Mouse (Mus musculus) gastrocnemius, postnatal 14 days (tissue): ENCODE measurements at regions not wholly inside any gene's neighbourhood (a gene's known extent, or its start where the extent isn't known, plus 50 kb on each side); places are given as distances from the start of the nearest gene placed in this dataset.
"Not testable (repeated sequence)": the region's sequence is repeated elsewhere in the genome, so short reads cannot be mapped to it uniquely, and the experiment has no call there.

Source experiments
- DNase-seq: peaks from one replicate; pipeline ENCODE4 v3.0.0; 2021; ENCODE audit warnings: mixed read lengths
- intact Hi-C: fragments of 180-260 bp; cut with DNase I; formaldehyde crosslinking; loops from one replicate; pipeline ENCODE4 v1.15.1; 2025; ENCODE audit warnings: low total_unique reads

DNA sequence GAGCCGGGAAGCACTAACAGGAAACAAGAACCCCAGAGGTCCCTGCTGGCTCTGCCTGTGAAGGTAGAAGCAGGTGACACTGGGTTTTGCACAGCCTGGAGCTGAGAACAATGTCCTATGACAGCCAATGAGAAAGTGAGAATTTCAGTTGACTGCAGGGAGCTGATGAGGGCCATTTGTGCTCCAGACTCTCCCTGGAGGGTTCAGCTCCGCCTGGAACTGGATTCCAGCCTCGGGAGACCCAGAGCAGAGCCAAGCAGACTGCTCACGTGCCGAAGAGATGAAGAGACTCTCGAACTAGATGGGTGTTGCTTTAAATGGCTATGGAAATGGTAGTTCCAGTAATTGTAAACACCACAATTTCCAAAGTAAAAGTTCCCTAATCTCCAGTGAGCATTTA lies 93.5 kb downstream of the Cand1 start:
- intact Hi-C loops: no loop called here
- no peak for DNase-seq

DNA sequence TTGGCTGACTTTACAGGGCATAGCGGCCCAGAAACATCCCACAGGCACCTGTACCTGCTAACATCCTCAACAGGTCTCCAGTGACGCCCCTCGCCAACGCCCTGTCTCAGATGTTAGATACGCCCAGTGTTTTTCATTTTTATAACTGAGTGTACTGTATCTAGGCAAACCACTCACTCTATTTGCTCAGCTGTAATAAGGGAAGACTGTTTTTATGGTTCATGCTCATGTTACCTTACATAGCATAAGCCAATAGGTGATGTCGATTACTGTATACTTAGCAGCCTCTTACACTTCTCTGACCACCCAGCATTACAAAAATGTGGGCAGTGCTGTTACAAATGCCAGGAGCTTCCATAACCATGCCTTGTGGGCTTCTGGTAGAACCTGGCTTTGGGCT lies 97.0 kb downstream of the Cand1 start:
- DNase-seq: no peak
- intact Hi-C loops: no loop called here

DNA sequence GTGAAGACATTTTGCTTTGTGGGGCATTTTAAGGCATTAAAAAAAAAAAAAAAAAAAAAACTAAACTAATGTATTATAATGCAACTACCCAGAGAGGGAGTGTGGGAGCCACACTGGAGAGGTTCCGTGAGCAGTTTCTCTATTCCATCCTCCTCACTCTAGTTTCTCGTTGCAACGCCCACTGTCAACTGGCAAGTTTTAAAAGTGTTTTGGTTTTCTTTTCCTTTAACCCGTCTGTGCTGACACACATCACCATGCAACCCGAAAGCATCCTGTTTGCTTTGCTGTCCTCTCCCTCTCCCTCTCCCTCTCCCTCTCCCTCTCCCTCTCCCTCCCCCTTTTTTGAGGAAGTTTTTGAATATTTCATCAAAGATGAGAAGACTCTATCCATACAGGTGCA lies 97.5 kb downstream of the Cand1 start:
- DNase-seq: no peak
- intact Hi-C loops: no loop called here

DNA sequence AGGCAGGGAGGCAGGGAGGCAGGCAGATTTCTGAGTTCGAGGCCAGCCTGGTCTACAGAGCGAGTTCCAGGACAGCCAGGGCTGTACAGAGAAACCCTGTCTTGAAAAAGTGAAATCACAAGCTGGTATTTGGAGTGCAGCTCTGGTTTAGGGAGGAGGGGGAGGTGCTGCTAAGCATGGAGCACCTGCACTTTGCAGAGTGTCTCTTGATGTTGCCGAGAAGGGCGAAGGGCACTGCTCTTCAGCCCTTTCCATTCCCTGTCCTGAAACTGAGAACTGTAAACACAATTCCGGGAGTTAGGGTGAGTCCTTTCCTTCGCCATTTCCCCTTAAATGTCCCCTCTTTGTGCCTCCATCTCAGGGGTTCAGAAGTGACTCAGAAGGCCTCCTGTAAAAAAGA lies 101.6 kb downstream of the Cand1 start:
- no peak for DNase-seq
- intact Hi-C loops: no loop called here

GRCm38 (mm10) chr10:119135489-119135924 lies 104.3 kb downstream of the Cand1 start:
- no peak for DNase-seq
- intact Hi-C loops: no loop called here

DNA sequence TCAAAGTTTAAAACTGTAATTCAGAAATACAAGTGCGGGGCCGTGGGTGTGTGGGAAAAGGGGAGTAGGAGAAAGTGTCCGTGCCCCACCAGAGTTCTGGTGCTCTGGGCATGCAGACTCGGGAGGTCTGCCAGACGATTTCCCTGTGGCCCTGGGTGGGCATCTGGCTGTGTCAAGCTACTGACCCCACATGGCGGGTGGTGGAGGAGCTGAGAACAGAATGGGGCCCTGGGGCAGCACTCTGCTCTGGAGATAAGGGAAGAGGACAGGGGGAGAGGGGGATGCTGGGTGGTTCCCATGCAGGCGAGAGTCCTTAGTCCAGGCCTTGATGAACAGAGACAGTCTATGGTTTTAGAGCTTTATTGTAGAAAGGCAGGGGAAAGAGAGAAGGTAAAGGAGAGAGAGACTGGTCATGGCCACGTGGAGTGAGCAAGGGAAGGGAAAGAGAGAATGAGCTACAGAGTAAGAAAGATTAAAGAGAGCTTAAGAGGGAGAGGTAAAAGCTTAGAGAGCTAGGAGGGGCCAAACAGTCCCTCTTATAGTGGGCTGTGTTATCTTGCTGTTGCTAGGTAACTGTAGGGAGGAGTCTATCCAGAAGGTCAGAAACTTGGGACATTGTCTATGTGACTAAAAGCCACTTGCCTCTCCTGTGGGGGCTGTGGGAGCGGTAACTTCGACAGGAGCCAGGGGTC lies 104.9 kb downstream of the Cand1 start:
- DNase-seq: no peak
- intact Hi-C loops: no loop called here

DNA sequence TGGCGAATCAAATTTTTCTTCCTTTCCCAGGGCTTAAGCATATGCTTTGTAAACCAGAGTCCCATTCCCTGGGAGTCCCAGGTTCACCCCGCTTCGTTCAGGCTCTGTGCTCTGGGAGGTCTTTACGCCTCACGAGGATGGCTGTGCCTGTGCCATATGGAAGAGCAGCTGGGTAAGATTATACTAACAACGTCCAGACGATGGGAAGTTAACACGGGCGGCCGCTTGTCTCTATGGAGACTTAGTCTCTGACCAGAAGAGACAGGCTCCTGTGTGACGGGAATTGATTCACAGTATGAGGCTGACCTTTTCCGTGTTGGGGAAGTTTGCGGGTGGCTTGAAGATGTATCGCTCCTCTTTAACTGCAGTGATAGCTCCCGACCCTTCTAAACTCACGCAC lies 107.9 kb downstream of the Cand1 start:
- DNase-seq: no peak
- intact Hi-C loops: no loop called here

- DNase-seq: no peak
- intact Hi-C loops: no loop called here
Observed at GRCm38 (mm10) chr10:119130676-119131075, 109.2 kb downstream of the Cand1 start.

DNA sequence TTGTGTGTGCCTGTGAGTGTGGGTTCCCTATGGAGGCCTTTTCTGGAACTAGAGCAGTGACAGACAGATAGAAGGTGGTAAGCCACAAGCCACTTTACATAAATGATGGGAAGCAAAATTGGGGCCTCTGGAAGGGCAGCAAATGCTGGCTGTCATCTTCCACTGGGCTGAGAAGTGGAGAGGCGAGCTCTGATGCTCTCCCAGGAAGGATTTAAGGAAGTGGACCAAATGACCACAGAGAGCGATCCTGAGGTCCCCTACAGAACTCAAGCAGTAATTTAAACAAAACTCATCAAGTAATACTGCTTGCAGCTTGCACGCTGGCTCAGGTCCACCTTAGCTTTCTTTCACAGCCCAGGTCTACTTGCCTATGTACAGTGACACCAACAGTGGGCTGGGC lies 111.8 kb downstream of the Cand1 start:
- no peak for DNase-seq
- intact Hi-C loops: no loop called here

DNA sequence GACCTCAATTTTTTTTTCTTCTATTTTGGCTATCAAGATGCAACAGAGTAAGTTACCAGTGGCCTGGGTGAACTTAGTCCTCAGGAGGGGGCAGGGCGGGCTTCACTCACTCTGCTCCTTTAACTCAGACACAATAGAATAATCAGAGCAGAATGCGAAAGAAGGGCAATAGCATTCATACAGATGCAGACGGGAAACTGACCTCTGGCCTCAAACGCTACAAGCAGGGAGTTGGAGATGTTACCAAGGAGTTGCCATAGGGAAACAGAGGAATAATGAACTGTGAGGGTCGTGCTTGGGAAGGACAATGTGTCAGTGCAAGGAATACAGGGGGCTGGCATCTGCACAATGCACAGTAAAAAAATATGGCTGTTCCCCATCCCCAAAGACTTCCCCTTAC lies 116.3 kb downstream of the Cand1 start:
- no peak for DNase-seq
- intact Hi-C loops: no loop called here

DNA sequence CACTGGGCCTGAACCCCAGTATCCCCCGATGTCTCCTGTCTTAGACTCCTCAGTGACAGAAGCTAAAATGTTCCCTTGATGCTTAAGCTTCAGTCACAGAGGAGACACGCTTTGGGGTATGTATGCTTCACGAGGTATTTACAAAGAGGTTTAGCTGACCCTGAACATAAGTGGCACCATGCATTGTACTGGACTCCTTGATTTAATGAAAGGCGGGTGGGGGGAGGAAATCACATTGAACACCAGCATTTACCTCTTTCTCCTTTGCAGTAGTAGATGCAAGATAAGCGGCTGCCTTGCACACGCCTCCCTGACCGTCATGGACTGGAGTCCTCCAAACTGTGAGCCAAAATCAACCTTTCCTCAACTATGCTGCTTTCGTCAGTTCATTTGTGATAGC lies 117.5 kb downstream of the Cand1 start:
- no peak for DNase-seq
- intact Hi-C loops: no loop called here

- no peak for DNase-seq
- intact Hi-C loops: no loop called here
Observed at GRCm38 (mm10) chr10:119121575-119121974, 118.3 kb downstream of the Cand1 start.

DNA sequence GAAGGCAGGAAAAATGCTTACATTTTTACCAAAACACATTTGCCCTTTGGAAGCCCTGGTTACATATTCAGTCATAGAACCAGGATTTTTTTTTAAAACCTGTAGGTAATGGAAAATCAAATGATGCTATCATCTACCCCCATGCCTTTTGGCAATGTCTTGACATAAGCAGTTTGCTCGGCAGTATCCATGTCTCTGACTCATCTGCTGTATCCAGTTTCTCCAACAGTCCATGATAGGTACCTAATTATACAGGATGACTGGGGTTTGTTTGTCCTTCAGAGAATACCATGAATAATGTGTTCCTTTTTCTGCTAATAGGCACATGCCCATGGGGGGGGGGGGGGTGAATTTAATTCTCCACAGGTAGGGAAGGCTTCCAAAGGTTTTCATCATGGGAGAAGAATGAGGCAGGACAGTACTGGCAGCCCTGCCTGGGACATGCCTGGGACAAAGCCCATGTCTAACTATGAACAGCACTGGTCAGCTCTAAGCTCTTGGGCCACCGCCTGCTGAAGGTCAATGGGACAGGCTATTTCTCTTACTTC lies 122.9 kb downstream of the Cand1 start:
- intact Hi-C loops: no loop called here
- no peak for DNase-seq

GRCm38 (mm10) chr10:119115200-119115599 lies 124.7 kb downstream of the Cand1 start:
- intact Hi-C loops, DNase-seq: not testable (repeated sequence)

GRCm38 (mm10) chr10:119114653-119115052 lies 125.2 kb downstream of the Cand1 start:
- no peak for DNase-seq
- intact Hi-C loops: no loop called here

- no peak for DNase-seq
- intact Hi-C loops: no loop called here
Observed at GRCm38 (mm10) chr10:119111886-119112285, 128.0 kb downstream of the Cand1 start.

GRCm38 (mm10) chr10:119111409-119111808 lies 128.4 kb downstream of the Cand1 start:
- intact Hi-C loops: no loop called here
- no peak for DNase-seq

DNA sequence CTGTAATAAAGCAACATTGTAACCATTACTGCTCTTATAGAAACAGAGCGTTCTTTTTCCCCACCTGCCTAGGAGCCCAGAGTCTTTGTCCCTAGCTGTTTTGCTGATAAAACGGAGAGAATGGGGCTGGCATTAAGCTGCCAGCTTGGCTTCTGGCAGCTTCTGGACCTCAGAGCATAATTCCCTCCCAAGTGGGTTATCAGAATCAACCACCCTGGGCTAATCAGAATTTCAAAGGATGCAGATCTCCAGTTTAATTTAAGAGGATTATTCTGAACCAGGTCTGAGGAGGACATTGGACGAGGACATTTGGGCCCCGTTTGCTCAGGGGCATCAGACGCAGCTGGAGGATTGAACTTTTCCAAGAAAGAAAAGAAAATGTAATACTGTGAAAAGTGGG lies 129.2 kb downstream of the Cand1 start:
- intact Hi-C loops: no loop called here
- DNase-seq: no peak

DNA sequence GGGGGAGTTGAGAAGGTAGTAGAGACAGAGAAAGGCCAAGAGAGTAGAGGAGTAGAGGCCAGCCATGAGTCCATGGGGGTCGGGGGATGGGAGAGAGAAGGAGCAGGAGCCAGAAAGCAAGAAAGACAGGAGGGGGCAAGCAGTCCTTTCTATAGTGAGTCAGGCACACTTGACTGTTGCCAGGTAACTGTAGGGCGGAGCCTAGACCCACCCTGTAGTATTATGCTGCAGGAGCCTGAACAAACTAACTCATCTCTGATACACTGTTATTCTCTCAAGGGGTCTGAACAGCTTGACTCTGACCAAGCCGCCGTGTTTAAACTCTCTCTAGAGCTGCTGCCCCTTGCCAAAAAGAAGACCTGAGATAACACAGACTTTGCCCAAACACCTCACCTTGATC lies 130.6 kb downstream of the Cand1 start:
- DNase-seq: no peak
- intact Hi-C loops: no loop called here

- intact Hi-C loops: no loop called here
- no peak for DNase-seq
Observed at GRCm38 (mm10) chr10:119107728-119108127, 132.1 kb downstream of the Cand1 start.

- no peak for DNase-seq
- intact Hi-C loops: no loop called here
Observed at GRCm38 (mm10) chr10:119106105-119106504, 133.8 kb downstream of the Cand1 start.
